In the genomic region with DNA sequence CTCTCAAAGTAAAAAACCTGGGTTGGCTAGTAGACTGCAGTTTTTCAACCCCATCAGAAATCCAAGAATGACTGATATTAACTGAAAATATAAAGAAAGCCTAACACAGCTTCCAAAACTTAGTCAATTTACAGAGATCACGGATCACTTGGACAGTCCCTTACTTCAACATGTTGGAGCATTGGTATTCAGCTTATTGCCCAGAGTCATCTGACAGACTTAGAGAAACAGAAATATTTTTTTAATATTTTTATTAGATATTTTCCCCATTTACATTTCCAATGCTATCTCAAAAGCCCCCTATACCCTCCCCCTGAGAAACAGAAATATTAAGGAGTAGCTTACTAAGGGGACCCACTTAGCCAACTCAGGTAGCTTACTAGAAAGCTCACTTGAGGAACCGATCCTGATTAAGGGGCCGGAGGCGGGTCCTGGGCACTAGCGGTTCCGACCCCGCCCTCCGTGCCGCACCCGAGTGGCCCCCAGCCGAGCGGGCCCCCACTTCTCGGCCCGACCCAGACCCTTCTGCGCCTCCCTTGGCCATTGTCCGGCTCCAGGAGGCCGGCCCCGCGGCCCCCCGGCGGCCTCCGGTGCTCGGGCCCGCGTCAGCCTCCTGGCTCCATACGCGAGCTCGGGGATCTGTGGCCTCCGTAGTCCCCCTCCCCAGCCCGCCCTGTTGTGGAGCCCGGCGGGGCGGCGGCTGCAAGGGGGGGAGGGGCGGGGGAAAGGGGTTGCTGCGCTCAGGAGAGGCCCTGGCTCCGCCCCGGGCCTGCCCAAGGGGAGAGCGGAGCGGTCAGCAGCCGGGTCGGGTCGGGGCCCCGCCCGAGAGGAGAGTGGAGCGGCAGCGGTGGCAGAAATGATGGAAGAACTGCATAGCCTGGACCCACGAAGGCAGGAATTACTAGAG, we compare ENCODE assay signal across 8 mouse cellular contexts. TPM values are rescaled to one million over a fixed set of nuclear protein-coding genes. Genes with fewer than 3 reads are reported as not detected.
DNase-seq lines count a peak whose midpoint lies in the region; ATAC-seq and TF ChIP-seq lines count a peak whose summit lies in the region.
"Not testable (repeated sequence)": the region's sequence is repeated elsewhere in the genome, so short reads cannot be mapped to it uniquely, and the experiment has no call there.

No protein-coding gene starts in this region.

- not testable (repeated sequence) for TF ChIP-seq POLR2A in ES-Bruce4 (IDR thresholded peaks at IDR 0.05; ENCODE audit: insufficient read depth, low read length)

- not testable (repeated sequence) for H3K36me3 ChIP-seq in ES-Bruce4 (ENCODE audit: control insufficient read depth, insufficient read depth, low read length, poor library complexity, severe bottlenecking); forebrain, embryonic 14.5 days (ENCODE audit: control insufficient read depth, insufficient read depth, low read length); heart, postnatal 0 days (replicated peaks; ENCODE audit: control insufficient read depth, insufficient read depth, low read length); kidney, embryonic 15.5 days; liver, embryonic 13.5 days; midbrain, embryonic 15.5 days (replicated peaks)

- H3K9ac ChIP-seq in ES-Bruce4 (ENCODE audit: low read depth, poor library complexity, severe bottlenecking) = peak overlapping the region; percentile 100
- peak overlapping the region; percentile 78 for H3K9ac ChIP-seq in forebrain, embryonic 14.5 days (ENCODE audit: low read length)
- peak overlapping the region; percentile 72 for H3K9ac ChIP-seq in heart, postnatal 0 days (replicated peaks; ENCODE audit: low read depth, low read length)
- peak overlapping the region; percentile 62 for H3K9ac ChIP-seq in kidney, embryonic 15.5 days
- H3K9ac ChIP-seq in liver, embryonic 13.5 days = peak overlapping the region; percentile 58
- peak overlapping the region; percentile 59 for H3K9ac ChIP-seq in midbrain, embryonic 15.5 days

- peak overlapping the region; percentile 71 for H3K4me2 ChIP-seq in forebrain, embryonic 14.5 days (ENCODE audit: low read length)
- peak overlapping the region; percentile 84 for H3K4me2 ChIP-seq in heart, postnatal 0 days (ENCODE audit: low read depth, low read length)
- H3K4me2 ChIP-seq in kidney, embryonic 15.5 days = peak overlapping the region; percentile 78
- H3K4me2 ChIP-seq in liver, embryonic 13.5 days = peak overlapping the region; percentile 66
- H3K4me2 ChIP-seq in midbrain, embryonic 15.5 days = peak overlapping the region; percentile 71

- 10% methylated on average over 46 of the region's 48 CpGs for WGBS in forebrain, embryonic 14.5 days
- 9% methylated on average over 45 of the region's 48 CpGs for WGBS in heart, postnatal 0 days
- 7% methylated on average over 47 of the region's 48 CpGs for WGBS in kidney, embryonic 15.5 days
- WGBS in liver, embryonic 13.5 days (ENCODE audit: insufficient replicate concordance) = 9% methylated on average over 46 of the region's 48 CpGs
- 9% methylated on average over 47 of the region's 48 CpGs for WGBS in midbrain, embryonic 15.5 days

- peak overlapping the region; percentile 62 for H3K4me3 ChIP-seq in ES-Bruce4 (ENCODE audit: low read depth, low read length)
- H3K4me3 ChIP-seq in forebrain, embryonic 14.5 days (ENCODE audit: low read depth, low read length) = peak overlapping the region; percentile 45
- peak overlapping the region; percentile 57 for H3K4me3 ChIP-seq in heart, postnatal 0 days (ENCODE audit: low read depth, low read length)
- peak overlapping the region; percentile 51 for H3K4me3 ChIP-seq in kidney, embryonic 15.5 days (replicated peaks)
- peak overlapping the region; percentile 55 for H3K4me3 ChIP-seq in liver, embryonic 13.5 days (replicated peaks)
- H3K4me3 ChIP-seq in midbrain, embryonic 15.5 days = peak overlapping the region; percentile 59

- not testable (repeated sequence) for H3K9me3 ChIP-seq in ES-Bruce4 (replicated peaks; ENCODE audit: control insufficient read depth, insufficient read depth, low read length, poor library complexity, severe bottlenecking); liver, embryonic 13.5 days (replicated peaks)
- H3K9me3 ChIP-seq in forebrain, embryonic 14.5 days (replicated peaks; ENCODE audit: control insufficient read depth, low read length) = peaks cover 20% of the 10 kb centered on the region
- peaks cover 24% of the 10 kb centered on the region for H3K9me3 ChIP-seq in heart, postnatal 0 days (replicated peaks; ENCODE audit: control insufficient read depth, low read length)
- H3K9me3 ChIP-seq in kidney, embryonic 15.5 days (replicated peaks) = peaks cover 13% of the 10 kb centered on the region; the same call in 1 of the 2 replicates
- peaks cover 23% of the 10 kb centered on the region for H3K9me3 ChIP-seq in midbrain, embryonic 15.5 days

- not testable (repeated sequence) for H3K27ac ChIP-seq in ES-Bruce4 (ENCODE audit: insufficient read depth, low read length); forebrain, embryonic 14.5 days (ENCODE audit: low read depth, low read length); heart, postnatal 0 days (ENCODE audit: low read depth); kidney, embryonic 15.5 days; liver, embryonic 13.5 days
- H3K27ac ChIP-seq in midbrain, embryonic 15.5 days = peak overlapping the region; percentile 47; the same call in 1 of the 2 replicates

- ATAC-seq in forebrain, embryonic 14.5 days = peak; percentile 99
- peak; percentile 90 for ATAC-seq in heart, postnatal 0 days (ENCODE audit: insufficient read depth, low read depth)
- peak; percentile 100 for ATAC-seq in kidney, embryonic 15.5 days (replicated peaks; ENCODE audit: low FRiP score)
- ATAC-seq in liver, embryonic 13.5 days (ENCODE audit: low read depth) = peak; percentile 94
- peak; percentile 99 for ATAC-seq in midbrain, embryonic 15.5 days (replicated peaks)

- H3K4me1 ChIP-seq in ES-Bruce4 (ENCODE audit: control insufficient read depth, insufficient read depth, low read length); forebrain, embryonic 14.5 days (ENCODE audit: control insufficient read depth, insufficient read depth, low read length); heart, postnatal 0 days (ENCODE audit: control insufficient read depth, insufficient read depth); kidney, embryonic 15.5 days; liver, embryonic 13.5 days (replicated peaks); midbrain, embryonic 15.5 days: not testable (repeated sequence)

- peak; percentile 47 to 54 for DNase-seq in cerebellum, postnatal 10 days
- peak; percentile 56 for DNase-seq in forebrain, embryonic 14.5 days (ENCODE audit: low spot score)
- peak; percentile 19 for DNase-seq in heart, postnatal 0 days (ENCODE audit: low spot score)
- peak; percentile 61 for DNase-seq in liver, embryonic 13.5 days
- DNase-seq in right cerebral cortex, postnatal 4 days = peak; percentile 39

- TF ChIP-seq CTCF in ES-Bruce4 (IDR thresholded peaks at IDR 0.05; ENCODE audit: low read depth, low read length); heart, postnatal 0 days (IDR thresholded peaks at IDR 0.05; ENCODE audit: low read depth): not testable (repeated sequence)

- TF ChIP-seq EP300 in ES-Bruce4 (IDR thresholded peaks at IDR 0.05; ENCODE audit: insufficient read depth, low read depth, low read length); heart, postnatal 0 days (IDR thresholded peaks at IDR 0.05; ENCODE audit: low read depth): not testable (repeated sequence)

- not testable (repeated sequence) for H3K27me3 ChIP-seq in ES-Bruce4 (ENCODE audit: control insufficient read depth, insufficient read depth, low read length, poor library complexity, severe bottlenecking); forebrain, embryonic 14.5 days (replicated peaks; ENCODE audit: control insufficient read depth, insufficient read depth, low read length); heart, postnatal 0 days (ENCODE audit: control insufficient read depth, insufficient read depth, low read length); kidney, embryonic 15.5 days; liver, embryonic 13.5 days; midbrain, embryonic 15.5 days (replicated peaks)

RNA-seq across cellular contexts. Expression of a gene that starts 7.2 kb away (rescaled TPM):
- 28.6 and 32.7 TPM in 2 replicates for polyA plus RNA-seq in ES-Bruce4 (2011; ENCODE audit: insufficient read depth, insufficient read length, low read depth, missing spikeins)
- 5.0 and 6.0 TPM in 2 replicates for polyA plus RNA-seq in forebrain, embryonic 14.5 days (2014; fragmentation: Nextera tagmentation; extraction: Ambion mirVana)
- 1.8 and 2.5 TPM in 2 replicates for total RNA-seq in heart, postnatal 0 days (2014; rRNA removed; ENCODE audit: low replicate concordance)
- polyA plus RNA-seq in heart, postnatal 0 days (2015; fragmentation: Nextera tagmentation; extraction: Ambion mirVana) = 4.9 and 5.7 TPM in 2 replicates
- polyA plus RNA-seq in kidney, embryonic 15.5 days (2015; fragmentation: Nextera tagmentation; extraction: Ambion mirVana) = 6.9 and 7.8 TPM in 2 replicates
- 6.2 and 6.8 TPM in 2 replicates for polyA plus RNA-seq in liver, embryonic 13.5 days (2015; fragmentation: Nextera tagmentation; extraction: Ambion mirVana)
- polyA plus RNA-seq in midbrain, embryonic 15.5 days (2015; fragmentation: Nextera tagmentation; extraction: Ambion mirVana) = 3.2 and 3.3 TPM in 2 replicates
